Mouse (Mus musculus): Measurements from ENCODE around the gene Prr5.

GRCm38 (mm10) chr15:84629680-84630079 lies 39.7 kb upstream of the Prr5 start:
- TF ChIP-seq POLR2A (IDR thresholded peaks at IDR 0.05; ENCODE audit: insufficient read depth, low read depth, low read length) (no peak), CTCF (IDR thresholded peaks at IDR 0.05) (peak; percentile 45), EP300 (IDR thresholded peaks at IDR 0.05; ENCODE audit: insufficient read depth, low read depth, low read length) (no peak)
